Mouse (Mus musculus) midbrain, postnatal 0 days (tissue): ENCODE measurements around the gene Mcat. TPM values are rescaled to one million over a fixed set of nuclear protein-coding genes. Genes with fewer than 3 reads are reported as not detected.

Source experiments
- ATAC-seq: fragments of 200-750 bp; cut with Nextera tagmentation; 2 replicates; pipeline ENCODE4 v1.8.0; 2017; ENCODE audit warnings: moderate number of reproducible peaks, mild to moderate bottlenecking, moderate TSS enrichment, moderate library complexity; ENCODE audit not compliant: low FRiP score
- DNase-seq: peaks from one replicate; pipeline ENCODE4 v3.0.0-alpha.2; 2015; ENCODE audit warnings: low spot score
- H3K27ac ChIP-seq: fragments of 300-500 bp; sonication (generic); 2 replicates; pipeline ENCODE4 v1.5.1; 2014; ENCODE audit warnings: low read depth, mild to moderate bottlenecking, low read length, mixed read lengths
- H3K27me3 ChIP-seq: fragments of 300-500 bp; sonication (generic); 2 replicates; pipeline ENCODE4 v1.6.1; 2014; ENCODE audit warnings: low read length, control low read depth, mixed read lengths; ENCODE audit not compliant: insufficient read depth
- H3K36me3 ChIP-seq: fragments of 300-500 bp; sonication (generic); 2 replicates; pipeline ENCODE4 v1.6.1; 2014; ENCODE audit warnings: low read length, control low read depth, mixed read lengths; ENCODE audit not compliant: insufficient read depth
- H3K4me1 ChIP-seq: fragments of 300-500 bp; sonication (generic); 2 replicates; pipeline ENCODE4 v1.6.1; 2014; ENCODE audit warnings: mild to moderate bottlenecking, control low read depth, antibody characterized with exemption, low read length, mixed read lengths; ENCODE audit not compliant: insufficient read depth
- H3K4me2 ChIP-seq: fragments of 300-500 bp; sonication (generic); 2 replicates; pipeline ENCODE4 v1.6.1; 2014; ENCODE audit warnings: low read depth, mild to moderate bottlenecking, low read length, mixed read lengths; ENCODE audit not compliant: poor library complexity, severe bottlenecking
- H3K4me3 ChIP-seq: fragments of 300-500 bp; sonication (generic); 2 replicates; pipeline ENCODE4 v1.5.1; 2014; ENCODE audit warnings: low read depth, mild to moderate bottlenecking, low read length, moderate library complexity
- H3K9ac ChIP-seq: fragments of 300-500 bp; sonication (generic); replicated peaks from 2 replicates; pipeline ENCODE4 v1.6.1; 2014; ENCODE audit warnings: mild to moderate bottlenecking, low read length, moderate library complexity, mixed read lengths; ENCODE audit not compliant: poor library complexity, severe bottlenecking
- H3K9me3 ChIP-seq: fragments of 300-500 bp; sonication (generic); 2 replicates; pipeline ENCODE4 v1.6.1; 2016; ENCODE audit warnings: low read length, control low read depth
- CTCF ChIP-seq: IDR thresholded peaks from 2 replicates; pipeline ENCODE4 v1.5.1; 2016; ENCODE audit warnings: antibody characterized with exemption, mild to moderate bottlenecking
- WGBS: fragments of 180-500 bp; shearing (Covaris S2); extraction: QIAGEN DNeasy Blood & Tissue Kit; methylation state at CpG from one replicate; pipeline ENCODE4 v1.1.7; 2014; 5-methylcytosine and 5-hydroxymethylcytosine counted together
- polyA plus RNA-seq: library from polyadenylated mRNA; unstranded; fragments of >200 nt; fragmentation: Nextera tagmentation; extraction: Ambion mirVana; gene quantifications from 2 replicates; pipeline ENCODE4 v1.2.1, GENCODE M21; 2015
- total RNA-seq: library from RNA; depleted of rRNA; stranded (reverse); fragments of >200 nt; gene quantifications from 2 replicates; pipeline ENCODE4 v1.2.3, GENCODE M21; 2014

Mcat gene
- total and polyA plus RNA-seq, 2 experiments from 2014 or later = 34.6 to 43.9 TPM

- TF ChIP-seq CTCF = no peak
- Histone ChIP-seq H3K27ac (peak overlapping the region; percentile 68), H3K36me3 (peaks cover 11% of the 10 kb centered on the region; the same call in 1 of the 2 replicates)
These were observed 30.3 kb upstream of the Mcat start for GRCm38 (mm10) chr15:83593702-83594512.

GRCm38 (mm10) chr15:83593189-83593585, 29.6 kb upstream of the Mcat start:
- H3K4me3 ChIP-seq = peak overlapping the region; percentile 75
- ATAC-seq = no peak

More at GRCm38 (mm10) chr15:83593702-83594512, 30.3 kb upstream of the Mcat start:
- H3K4me2 ChIP-seq = peak overlapping the region; percentile 80
- H3K9ac ChIP-seq = peak overlapping the region; percentile 72
- DNase-seq (no peak), ATAC-seq (peak; percentile 38; the same call in 1 of the 2 replicates)
- H3K4me3 ChIP-seq = peak overlapping the region; percentile 75
- WGBS = 10% methylated on average over 19 of the region's 19 CpGs
- peaks cover 8% of the 10 kb centered on the region for H3K4me1 ChIP-seq
- H3K9me3 ChIP-seq = no peaks in the 10 kb centered on the region
- no peaks in the 10 kb centered on the region for H3K27me3 ChIP-seq

DNA sequence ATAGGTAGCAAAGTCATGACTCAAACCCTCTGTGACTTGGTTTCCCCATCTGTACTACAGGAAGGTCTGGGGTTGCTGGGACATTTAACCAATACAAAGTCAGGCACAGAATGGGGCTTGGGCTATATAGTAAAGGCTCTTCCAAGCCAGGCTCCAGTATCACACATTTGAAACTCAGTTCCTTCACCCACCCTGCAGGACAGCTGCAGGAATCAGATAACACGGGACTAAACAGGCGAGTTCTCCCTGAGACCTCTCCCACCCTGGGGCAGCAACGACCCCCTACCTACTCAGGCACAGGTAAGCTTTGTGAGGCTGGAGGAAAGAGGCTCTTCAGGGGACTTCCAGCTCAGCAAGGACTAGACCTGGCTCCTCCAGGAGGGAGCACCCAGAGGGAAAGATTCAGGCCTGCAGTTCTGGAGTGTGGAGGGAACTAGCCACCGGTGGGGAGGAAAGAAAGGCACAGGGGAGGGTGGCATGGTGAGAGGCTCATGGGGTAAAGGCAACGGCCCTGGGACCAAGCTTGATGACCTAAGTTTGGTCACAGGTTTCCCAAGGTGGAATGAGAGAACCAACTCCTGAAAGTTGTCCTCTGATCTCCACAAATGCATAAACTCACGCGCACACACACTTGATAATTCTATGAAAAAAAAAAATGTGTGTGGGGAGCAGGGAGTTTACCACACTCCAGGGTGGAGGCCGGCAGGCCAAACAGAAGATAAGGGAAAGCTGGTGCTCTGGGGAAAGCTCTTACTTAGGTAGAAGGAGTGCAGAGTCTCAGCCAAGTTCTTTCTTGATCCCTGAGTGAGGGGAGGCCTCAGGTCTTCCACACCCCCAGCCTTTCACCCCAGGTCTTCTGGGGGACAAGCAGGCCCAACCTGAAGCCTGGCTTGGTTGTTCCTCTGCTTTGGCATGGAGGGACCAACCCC, 28.9 kb upstream of the Mcat start:
- Histone ChIP-seq H3K4me3 (no peak overlapping the region), H3K36me3 (peaks cover 11% of the 10 kb centered on the region), H3K9me3 (no peaks in the 10 kb centered on the region), H3K4me2 (peak overlapping the region; percentile 80; the same call in 1 of the 2 replicates), H3K27me3 (no peaks in the 10 kb centered on the region), H3K4me1 (peaks cover 8% of the 10 kb centered on the region), H3K9ac (peak overlapping the region; percentile 5; the same call in 1 of the 2 replicates), H3K27ac (no peak overlapping the region)
- no peak for TF ChIP-seq CTCF
- 81% methylated on average over 8 of the region's 8 CpGs for WGBS
- DNase-seq = no peak
- no peak for ATAC-seq

More at GRCm38 (mm10) chr15:83593189-83593585, 29.6 kb upstream of the Mcat start:
- H3K4me2 ChIP-seq = peak overlapping the region; percentile 80
- H3K27ac ChIP-seq = no peak overlapping the region
- peaks cover 8% of the 10 kb centered on the region for H3K4me1 ChIP-seq
- no peak for DNase-seq
- H3K9ac ChIP-seq = 0 out of 2 replicates have a peak overlapping the region, but pooled peaks have one; percentile 36
- no peaks in the 10 kb centered on the region for H3K27me3 ChIP-seq
- peaks cover 11% of the 10 kb centered on the region; the same call in 1 of the 2 replicates for H3K36me3 ChIP-seq
- no peak for TF ChIP-seq CTCF
- no peaks in the 10 kb centered on the region for H3K9me3 ChIP-seq

DNA sequence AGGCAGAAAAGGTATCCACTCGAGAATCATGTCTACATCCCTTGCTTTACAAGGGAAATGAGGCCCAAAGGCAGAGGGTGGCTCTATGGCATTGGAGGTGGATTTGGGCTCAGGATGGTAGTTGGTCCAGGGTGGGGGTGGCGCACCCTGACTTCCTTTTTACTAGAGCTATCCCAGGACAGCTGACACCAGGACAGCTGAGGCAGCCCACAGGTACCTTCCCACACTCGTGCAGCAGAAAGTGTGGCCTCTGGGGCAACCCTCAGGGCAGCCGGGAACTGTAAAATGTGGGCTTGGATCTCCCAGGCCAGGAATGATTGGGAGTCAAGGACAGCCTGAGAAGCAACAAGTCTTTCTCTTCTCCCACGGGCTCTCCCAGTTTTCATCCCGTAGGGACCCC, 28.2 kb upstream of the Mcat start:
- DNase-seq (no peak), ATAC-seq (no peak)
- Histone ChIP-seq H3K4me1 (peaks cover 8% of the 10 kb centered on the region), H3K9ac (peak overlapping the region; percentile 5; the same call in 1 of the 2 replicates), H3K4me3 (no peak overlapping the region), H3K27me3 (no peaks in the 10 kb centered on the region), H3K4me2 (no peak overlapping the region), H3K27ac (no peak overlapping the region), H3K36me3 (peaks cover 17% of the 10 kb centered on the region), H3K9me3 (no peaks in the 10 kb centered on the region)
- no peak for TF ChIP-seq CTCF
- WGBS = 87% methylated on average over 6 of the region's 6 CpGs

GRCm38 (mm10) chr15:83590841-83591240, 27.3 kb upstream of the Mcat start:
- TF ChIP-seq CTCF = no peak
- H3K4me1 ChIP-seq = peaks cover 8% of the 10 kb centered on the region
- no peaks in the 10 kb centered on the region for H3K27me3 ChIP-seq
- no peak overlapping the region for H3K4me3 ChIP-seq
- DNase-seq = no peak
- H3K9me3 ChIP-seq = no peaks in the 10 kb centered on the region
- peaks cover 26% of the 10 kb centered on the region for H3K36me3 ChIP-seq
- WGBS = 90% methylated on average over 4 of the region's 4 CpGs
- H3K9ac ChIP-seq = no peak overlapping the region
- no peak for ATAC-seq
- H3K27ac ChIP-seq = no peak overlapping the region
- H3K4me2 ChIP-seq = no peak overlapping the region
